Mouse (Mus musculus): ENCODE measurements around the gene Nt5e.

- TF ChIP-seq TAL1 (IDR thresholded peaks at IDR 0.05; ENCODE audit: low read length) (no peak), GATA1 (IDR thresholded peaks at IDR 0.05; ENCODE audit: low read length) (no peak)
These were observed 25.7 kb downstream of the Nt5e start for GRCm38 (mm10) chr9:88352741-88353140.
